Mouse (Mus musculus) G1E-ER4 (cell line): ENCODE data around the gene Adgrl2. TPM values are rescaled to one million over a fixed set of nuclear protein-coding genes. Genes with fewer than 3 reads are reported as not detected.

Experiments
- GATA1 ChIP-seq: IDR thresholded peaks from one replicate; pipeline ENCODE4 v1.8.0; 2012; ENCODE audit warnings: low read length, inconsistent platforms
- polyA plus RNA-seq: library from polyadenylated mRNA; stranded (reverse); fragments of >175 nt; gene quantifications from 2 replicates; pipeline ENCODE4 v1.2.3, GENCODE M21; 2012

The Adgrl2 gene
- polyA plus RNA-seq, 1 experiment, result not detected

DNA sequence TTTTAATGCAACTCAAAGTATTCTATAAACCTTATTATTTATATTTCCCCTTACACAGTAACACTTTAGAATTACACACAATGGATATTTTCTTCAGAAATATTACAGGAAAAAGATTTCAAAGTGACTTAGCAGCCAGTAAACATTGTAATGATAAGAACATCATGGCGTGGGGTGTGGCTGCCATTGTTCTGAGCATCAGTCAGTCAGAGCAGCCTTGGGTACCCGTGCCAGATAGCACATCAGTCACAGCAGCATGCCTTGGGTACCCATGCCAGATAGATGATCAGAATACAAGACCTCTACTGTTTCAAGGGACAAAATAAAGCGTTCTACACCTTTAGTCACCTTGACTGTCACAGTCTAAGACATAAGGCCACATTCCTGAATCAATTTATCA lies 82.5 kb downstream of the Adgrl2 start:
- no peak for TF ChIP-seq GATA1

DNA sequence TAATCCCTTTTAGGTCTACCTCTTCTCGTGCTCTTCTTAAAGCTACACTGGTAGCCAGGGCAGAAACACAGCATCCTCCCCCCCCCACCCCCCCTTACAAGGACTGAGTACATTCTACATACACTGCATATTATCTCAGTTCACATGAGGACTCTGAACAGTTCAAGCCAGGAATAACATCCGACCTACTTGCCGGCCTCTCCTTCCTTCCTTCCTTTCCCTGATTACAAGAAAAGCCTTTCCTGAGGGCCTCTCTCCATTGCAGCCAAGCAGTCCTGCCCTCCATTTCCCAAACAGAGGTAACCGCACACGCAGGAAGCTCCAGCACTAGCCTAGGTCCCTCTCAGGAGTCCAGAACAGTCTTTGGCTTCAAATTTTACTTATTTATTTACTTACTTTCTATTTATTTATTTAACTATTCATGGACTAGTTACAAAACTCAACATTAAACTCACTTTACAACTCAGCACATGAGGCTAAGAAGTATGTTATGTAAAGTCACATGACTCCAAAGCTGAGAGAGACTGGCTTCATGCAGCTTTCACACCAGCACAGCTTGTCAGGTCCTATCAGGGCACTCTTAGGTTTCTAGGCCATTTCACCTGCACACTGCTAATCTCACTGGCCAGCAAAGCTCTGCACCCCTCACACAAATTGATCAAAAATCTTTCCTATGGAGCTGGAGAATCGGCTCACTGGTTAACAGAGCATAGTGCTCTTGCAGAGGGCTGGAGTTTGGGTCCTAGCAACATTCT lies 83.2 kb downstream of the Adgrl2 start:
- TF ChIP-seq GATA1, result no peak

DNA sequence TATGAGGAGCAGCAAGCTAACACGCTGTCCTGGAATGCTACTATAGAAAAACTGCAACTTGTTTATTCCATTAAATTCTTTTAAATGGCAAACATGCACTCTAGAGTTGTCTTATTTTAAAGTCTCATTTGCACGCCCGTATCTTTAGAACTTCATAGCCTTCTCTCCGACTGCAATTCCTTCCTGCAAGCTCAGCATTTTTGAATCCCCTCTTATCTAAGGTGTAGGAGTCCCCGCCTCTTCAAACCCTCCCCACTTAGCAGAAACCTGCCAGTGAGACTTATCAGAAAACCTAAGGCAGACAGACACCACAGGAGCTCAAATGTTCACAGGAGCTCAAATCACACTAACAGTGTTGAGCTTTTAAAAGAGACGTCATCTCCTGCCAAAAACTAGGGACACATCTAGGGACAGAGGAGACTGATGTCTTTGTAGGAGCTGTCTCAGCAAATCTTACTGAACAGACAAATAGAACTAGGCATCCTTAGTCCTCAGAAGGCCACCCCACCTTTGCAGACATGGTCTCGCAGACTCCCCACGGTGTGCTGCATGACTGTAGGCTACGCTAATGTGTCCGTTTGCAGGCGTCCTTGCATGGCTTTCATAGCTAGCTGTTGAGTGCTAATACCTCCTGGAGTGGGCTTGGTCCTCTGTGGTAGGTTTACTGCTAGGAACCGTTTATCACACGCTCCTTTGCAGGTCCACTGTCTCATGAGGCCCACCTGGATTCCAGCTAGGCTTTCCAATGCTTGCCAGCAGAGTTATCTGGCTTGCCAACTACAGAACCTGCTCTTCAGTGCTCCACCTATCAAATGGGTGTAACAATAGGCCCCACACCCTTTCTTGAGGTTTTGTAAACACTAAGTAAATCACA lies 84.2 kb downstream of the Adgrl2 start:
- TF ChIP-seq GATA1, result no peak

DNA sequence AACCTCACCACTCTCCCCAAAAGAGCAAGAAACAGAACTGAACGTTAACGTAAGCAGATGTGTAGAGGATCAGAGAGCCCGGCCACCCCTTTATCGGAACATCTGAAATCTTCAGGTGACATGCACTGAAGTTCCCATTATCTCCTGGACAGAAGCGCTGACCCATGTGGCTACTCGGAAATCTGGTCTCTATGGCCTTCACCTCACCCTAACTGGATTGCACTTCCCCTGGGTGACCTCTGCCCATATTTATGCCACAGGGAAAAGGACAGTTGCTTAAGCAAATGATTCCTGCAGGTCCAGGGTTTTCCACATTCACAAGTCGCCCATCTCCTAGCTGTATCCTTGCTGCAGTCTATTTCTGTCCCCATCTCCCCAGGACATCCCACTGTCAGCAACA lies 84.9 kb downstream of the Adgrl2 start:
- no peak for TF ChIP-seq GATA1

DNA sequence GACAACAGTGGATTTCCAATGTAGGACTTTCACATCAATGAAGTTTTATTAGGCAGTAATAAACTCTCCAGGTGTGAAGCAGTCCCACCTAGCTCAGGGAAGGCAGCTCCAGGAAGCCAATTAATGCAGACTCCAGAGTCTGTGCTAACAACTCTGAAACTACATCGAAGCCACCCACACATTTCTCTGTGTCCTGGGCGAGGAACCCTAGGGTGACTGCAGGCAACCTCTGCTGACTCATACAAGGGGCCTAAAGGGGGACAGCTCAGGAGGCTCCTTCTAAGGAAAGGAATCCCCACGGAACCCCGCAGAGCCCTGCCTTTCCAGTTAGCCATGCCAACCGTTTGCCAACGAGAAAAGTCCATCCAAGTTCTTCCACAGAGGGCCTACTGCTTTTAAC lies 90.5 kb downstream of the Adgrl2 start:
- TF ChIP-seq GATA1, result no peak

DNA sequence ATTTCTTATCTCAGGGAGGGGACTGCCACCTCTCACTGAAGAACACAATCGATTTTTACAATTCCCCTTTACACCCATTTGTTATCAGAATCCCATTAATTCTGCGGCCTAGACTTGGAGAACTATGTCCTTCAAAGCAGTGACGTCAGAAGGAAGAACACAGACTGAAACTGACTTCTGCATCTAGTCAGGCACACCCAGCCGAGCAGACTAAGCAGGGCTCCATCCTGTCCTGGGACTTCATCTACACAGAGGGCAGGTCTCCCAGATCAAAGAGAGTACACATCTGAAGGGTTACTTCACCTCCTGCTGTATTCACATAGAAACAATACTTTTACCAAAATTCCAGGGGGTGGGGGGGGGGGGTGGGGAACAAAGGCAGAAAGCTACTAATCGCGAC lies 90.9 kb downstream of the Adgrl2 start:
- TF ChIP-seq GATA1, result no peak

DNA sequence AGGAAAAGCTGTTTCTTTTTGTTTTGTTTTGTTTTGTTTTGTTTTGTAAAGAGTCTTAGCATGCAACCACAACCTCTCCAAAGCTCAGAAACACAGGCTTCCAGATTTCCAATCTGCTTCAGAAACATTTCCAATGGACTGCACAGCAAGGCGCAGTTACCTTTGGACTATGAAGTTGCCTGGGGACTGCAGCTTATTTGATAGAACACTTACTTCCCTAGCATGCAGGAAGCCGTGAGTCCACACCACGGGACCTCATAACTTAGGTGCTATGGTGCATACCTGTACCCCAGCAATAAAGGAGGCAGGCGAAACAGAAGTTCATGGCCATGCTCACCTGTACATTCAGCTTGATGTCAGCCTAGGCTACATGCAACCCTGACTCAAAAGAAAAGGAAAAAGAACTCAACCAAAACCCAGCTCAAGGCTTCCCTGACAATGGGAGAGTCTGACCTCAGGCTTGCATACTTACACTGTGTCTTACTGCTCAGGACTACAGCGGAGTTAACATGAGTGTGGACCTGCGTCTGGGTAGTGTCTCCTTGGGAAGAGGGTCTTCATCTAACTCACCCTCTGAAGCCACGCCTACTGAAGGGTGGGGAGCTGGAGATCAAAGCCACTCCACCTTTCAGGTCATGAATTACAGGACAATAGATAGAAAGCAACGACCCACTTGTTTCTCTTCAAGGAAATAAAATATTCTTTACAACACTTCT lies 91.7 kb downstream of the Adgrl2 start:
- no peak for TF ChIP-seq GATA1

DNA sequence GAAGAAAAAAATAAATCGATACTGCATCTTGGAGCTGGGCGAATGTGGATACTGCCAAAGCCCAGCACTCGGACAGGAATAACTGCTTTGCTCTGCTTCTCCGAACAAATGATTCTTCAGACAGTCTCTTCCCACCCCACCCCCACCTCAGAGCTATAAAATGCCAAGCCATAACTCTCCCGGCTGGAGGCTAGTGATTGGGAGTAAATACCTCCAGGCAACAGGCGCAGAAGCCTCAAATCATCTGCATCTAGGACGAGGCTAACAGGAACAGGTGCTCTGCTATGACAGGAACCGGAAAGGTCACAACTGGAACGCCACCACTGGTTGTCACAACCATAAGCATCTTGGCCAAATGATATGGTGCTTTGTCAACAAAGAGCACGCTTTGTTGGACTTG lies 94.1 kb downstream of the Adgrl2 start:
- no peak for TF ChIP-seq GATA1

DNA sequence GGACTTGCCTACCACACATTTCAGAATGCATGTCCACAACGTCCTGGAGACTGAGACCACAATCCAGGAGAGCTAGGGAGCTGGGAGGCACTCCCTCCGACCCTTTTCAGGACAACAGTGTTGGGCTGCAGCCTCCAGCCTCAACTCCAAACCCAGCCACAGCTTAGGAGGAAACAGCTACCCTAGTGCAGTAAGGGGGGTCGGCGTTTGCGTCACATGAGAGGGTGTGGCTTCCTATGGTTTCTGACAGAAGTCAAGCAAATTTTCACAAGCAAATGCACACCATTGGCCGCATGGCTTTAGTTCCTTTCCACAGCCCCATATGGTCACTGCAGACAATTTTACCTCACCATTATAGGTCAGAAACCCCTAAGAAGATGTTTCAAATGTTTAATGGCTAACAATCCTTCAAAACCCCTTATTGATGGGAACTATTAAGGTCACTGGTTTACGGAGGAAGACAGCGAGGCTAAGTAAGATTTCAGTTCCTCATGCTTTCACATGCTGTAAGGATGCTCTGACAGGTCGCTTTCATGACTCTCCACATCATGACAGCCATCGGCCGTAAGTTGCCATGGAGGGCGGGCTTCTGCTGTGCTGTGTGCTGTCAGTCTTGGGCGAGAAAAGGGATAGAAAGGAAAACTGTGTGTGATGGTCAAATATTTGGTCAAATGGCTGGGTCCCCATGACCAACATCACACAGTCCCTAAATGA lies 94.8 kb downstream of the Adgrl2 start:
- TF ChIP-seq GATA1, result no peak

DNA sequence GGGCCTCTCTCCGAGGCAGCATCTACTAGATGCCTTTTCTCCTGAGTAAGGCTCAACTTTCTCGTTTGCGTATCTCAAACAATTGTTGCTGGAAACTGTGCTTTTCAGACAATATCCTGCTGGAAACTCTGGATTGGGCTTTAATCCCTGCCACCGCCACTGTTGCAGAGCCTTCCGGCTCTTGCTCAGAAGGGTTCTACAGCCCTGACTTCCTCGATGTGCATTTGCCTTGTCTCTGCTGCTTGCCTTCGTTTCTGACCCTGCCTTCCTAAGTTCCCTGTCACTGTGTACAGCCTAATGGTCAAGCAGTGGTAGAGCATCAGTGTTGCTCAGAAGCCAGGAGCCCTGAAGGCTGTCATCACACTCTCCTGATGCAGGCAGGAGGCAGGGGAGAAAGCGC lies 95.5 kb downstream of the Adgrl2 start:
- no peak for TF ChIP-seq GATA1

DNA sequence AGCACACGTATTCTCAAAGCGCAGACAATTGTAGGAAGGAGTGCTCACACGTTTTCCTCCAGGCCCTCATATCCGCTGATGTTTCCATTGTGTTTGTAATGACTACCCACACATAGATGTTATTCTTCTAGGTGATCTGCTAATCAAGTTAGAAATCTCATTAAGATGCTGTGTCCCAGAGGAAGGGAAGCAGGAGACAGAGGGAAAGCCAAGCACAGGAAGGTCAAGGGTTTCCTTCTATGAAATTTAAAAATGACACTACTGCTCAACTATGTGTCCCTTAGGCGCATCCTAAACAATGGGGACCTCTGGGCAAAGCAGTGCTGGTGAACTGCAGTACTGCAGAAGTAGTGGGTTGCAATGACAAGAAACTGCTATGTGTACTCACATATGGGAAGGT lies 102.5 kb downstream of the Adgrl2 start:
- no peak for TF ChIP-seq GATA1

DNA sequence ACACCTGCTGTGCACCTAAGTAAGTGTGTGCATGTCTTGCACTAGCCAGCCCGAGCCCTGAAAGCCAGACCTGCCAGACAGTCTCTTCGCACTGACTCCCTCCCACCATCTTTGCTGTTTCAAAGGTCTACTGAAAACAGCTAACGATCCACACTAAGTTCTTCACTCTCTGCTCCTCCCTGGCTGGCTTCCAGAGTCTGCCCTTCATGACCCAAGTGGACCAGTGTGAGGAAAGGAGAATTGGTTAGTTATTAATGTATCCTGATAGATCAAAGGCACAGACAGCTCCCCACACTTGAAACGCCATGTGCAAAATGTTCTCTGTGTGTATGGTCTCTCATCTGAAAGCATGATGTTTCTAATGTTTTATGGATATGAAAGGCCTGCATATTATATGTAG lies 103.4 kb downstream of the Adgrl2 start:
- TF ChIP-seq GATA1, result no peak

DNA sequence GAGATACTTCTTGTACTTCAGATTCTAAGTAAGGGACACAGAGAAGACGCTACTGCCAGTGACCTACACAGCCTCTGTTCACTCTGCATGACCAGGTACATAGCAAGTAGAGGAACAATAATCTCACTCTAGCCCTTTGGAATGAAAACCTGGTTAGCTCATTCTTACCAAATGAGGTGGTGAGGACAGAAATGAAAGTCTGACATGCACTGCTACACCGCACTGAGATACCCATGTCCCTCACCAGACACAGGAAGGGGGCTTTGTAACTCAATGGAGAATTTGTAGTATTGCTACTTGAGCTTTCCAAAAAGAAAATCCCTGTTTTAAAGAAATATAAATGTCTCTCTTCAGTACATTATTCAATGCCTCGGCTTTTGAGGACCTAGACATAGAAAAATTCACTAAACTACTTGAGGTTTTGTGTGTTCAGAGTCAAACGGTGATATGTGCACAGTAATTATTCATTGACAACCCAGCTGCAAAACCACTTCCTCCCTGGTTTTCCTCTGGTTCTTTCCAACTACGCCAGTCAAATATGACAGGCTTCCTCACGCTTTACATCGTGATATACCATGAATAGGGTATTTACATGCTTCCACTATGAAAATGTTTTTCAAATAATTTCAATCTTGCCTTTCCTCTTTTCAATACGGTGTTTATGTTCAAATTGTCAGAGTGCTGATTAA lies 104.2 kb downstream of the Adgrl2 start:
- no peak for TF ChIP-seq GATA1

DNA sequence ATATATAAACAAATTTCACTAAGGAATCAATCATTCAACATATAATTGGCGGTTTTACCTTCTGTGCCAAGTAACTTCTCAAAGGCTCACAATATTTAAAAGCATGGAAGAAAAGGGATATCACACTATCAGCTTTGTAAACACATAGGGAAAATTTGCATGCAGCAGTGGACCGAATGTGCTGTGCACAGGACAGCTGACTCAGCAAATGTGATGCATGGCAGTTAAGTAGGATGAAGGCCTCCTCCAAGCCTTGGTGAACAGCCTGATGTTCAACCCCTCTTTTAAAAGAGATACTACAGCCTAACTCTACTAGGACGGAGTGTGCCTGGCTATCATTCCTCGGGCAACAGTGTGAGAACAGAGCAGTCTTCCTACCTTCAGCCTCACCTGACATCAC lies 105.2 kb downstream of the Adgrl2 start:
- TF ChIP-seq GATA1, result no peak

DNA sequence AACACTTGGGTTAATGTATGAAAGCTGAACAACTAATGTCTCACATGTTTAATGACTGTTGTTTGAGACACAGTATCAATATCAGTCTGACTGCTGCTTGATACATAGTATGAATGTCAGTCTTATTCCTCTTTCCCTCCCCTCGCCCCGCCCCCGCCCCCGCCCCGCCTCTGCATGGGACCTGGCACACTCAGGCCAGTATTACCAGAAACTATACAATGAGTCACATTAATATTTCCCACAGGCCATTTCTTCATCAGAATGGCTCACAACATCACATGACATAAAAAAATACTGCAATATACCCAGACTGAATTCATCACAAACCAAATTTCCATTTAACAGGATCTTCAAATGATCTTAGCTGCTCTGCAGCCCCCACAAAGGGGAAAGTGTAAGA lies 108.9 kb downstream of the Adgrl2 start:
- no peak for TF ChIP-seq GATA1
